Mouse (Mus musculus) lung, embryonic 15.5 days (tissue): ENCODE data around the gene Rassf8. TPM values are rescaled to one million over a fixed set of nuclear protein-coding genes. Genes with fewer than 3 reads are reported as not detected.
A peak's percentile ranks its signal among the peaks of the same experiment; 100 is the strongest.

Experiments
- ATAC-seq: fragments of 200-750 bp; cut with Nextera tagmentation; 2 replicates; pipeline ENCODE4 v1.8.0; 2017; ENCODE audit warnings: moderate number of reproducible peaks, borderline replicate concordance; ENCODE audit not compliant: low FRiP score, low TSS enrichment; ENCODE audit errors: extremely low read depth
- H3K27ac ChIP-seq: fragments of 300-500 bp; sonication (generic); 2 replicates; pipeline ENCODE4 v1.5.1; 2015; ENCODE audit warnings: moderate library complexity, mild to moderate bottlenecking, inconsistent platforms
- H3K27me3 ChIP-seq: fragments of 300-500 bp; sonication (generic); 2 replicates; pipeline ENCODE4 v1.6.1; 2015; ENCODE audit warnings: inconsistent platforms
- H3K36me3 ChIP-seq: fragments of 300-500 bp; sonication (generic); 2 replicates; pipeline ENCODE4 v1.6.1; 2015; ENCODE audit warnings: inconsistent platforms
- H3K4me1 ChIP-seq: fragments of 300-500 bp; sonication (generic); 2 replicates; pipeline ENCODE4 v1.6.1; 2015; ENCODE audit warnings: inconsistent platforms
- H3K4me2 ChIP-seq: fragments of 300-500 bp; sonication (generic); 2 replicates; pipeline ENCODE4 v1.6.1; 2015; ENCODE audit warnings: inconsistent platforms, mild to moderate bottlenecking, moderate library complexity
- H3K4me3 ChIP-seq: fragments of 300-500 bp; sonication (generic); 2 replicates; pipeline ENCODE4 v1.5.1; 2015; ENCODE audit warnings: mild to moderate bottlenecking, inconsistent platforms
- H3K9ac ChIP-seq: fragments of 300-500 bp; sonication (generic); 2 replicates; pipeline ENCODE4 v1.6.1; 2015; ENCODE audit warnings: inconsistent platforms
- H3K9me3 ChIP-seq: fragments of 300-500 bp; sonication (generic); 2 replicates; pipeline ENCODE4 v1.6.1; 2016; ENCODE audit warnings: inconsistent platforms
- WGBS: fragments of 180-500 bp; shearing (Covaris S2); methylation state at CpG from one replicate; pipeline ENCODE4 v1.1.7; 2015; 5-methylcytosine and 5-hydroxymethylcytosine counted together
- polyA plus RNA-seq: library from polyadenylated mRNA; unstranded; fragments of >200 nt; fragmentation: Nextera tagmentation; extraction: Ambion mirVana; gene quantifications from 2 replicates; pipeline ENCODE4 v1.2.1, GENCODE M21; 2015

Gene Rassf8
- polyA plus RNA-seq, 1 experiment from 2014 or later = 7.8 TPM

DNA sequence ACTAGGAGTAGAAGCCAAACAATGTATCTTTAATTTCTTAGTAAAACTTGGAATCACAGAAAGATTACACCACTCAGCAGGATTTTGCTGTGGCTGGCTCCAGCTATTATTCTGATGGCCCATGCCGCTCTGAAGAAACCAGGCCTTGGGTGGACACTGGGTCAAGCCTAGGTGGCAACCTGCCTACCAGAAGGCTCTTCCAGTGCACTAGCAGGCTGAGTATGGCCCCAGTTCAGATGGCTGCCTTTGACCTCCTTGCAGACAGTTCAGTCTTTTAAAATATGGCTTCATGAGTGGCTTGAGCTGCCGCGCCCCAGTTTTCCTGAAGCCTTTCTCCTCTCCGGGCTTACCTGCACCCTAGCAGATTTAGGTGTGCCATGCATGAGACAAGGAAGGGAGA lies 43.2 kb downstream of the Rassf8 start:
- no peak for ATAC-seq
- no peak overlapping the region for H3K27ac ChIP-seq
- H3K9ac ChIP-seq = no peak overlapping the region
- WGBS = 94% methylated on average over 4 of the region's 4 CpGs
- no peaks in the 10 kb centered on the region for H3K36me3 ChIP-seq
- no peak overlapping the region for H3K4me2 ChIP-seq
- no peak overlapping the region for H3K4me3 ChIP-seq
- H3K9me3 ChIP-seq = no peaks in the 10 kb centered on the region
- peaks cover 18% of the 10 kb centered on the region for H3K4me1 ChIP-seq
- H3K27me3 ChIP-seq = no peaks in the 10 kb centered on the region

GRCm38 (mm10) chr6:145792373-145792772 lies 45.8 kb downstream of the Rassf8 start:
- no peak for ATAC-seq
- Histone ChIP-seq H3K4me3 (no peak overlapping the region), H3K36me3 (no peaks in the 10 kb centered on the region), H3K9ac (no peak overlapping the region), H3K9me3 (no peaks in the 10 kb centered on the region), H3K27ac (peak overlapping the region; percentile 78), H3K27me3 (no peaks in the 10 kb centered on the region), H3K4me2 (no peak overlapping the region), H3K4me1 (peaks cover 40% of the 10 kb centered on the region)
- 55% methylated on average over 7 of the region's 7 CpGs for WGBS

- Histone ChIP-seq H3K4me1 (peaks cover 43% of the 10 kb centered on the region), H3K9ac (no peak overlapping the region), H3K4me2 (no peak overlapping the region), H3K9me3 (no peaks in the 10 kb centered on the region), H3K27me3 (no peaks in the 10 kb centered on the region), H3K27ac (peak overlapping the region; percentile 78), H3K4me3 (no peak overlapping the region), H3K36me3 (no peaks in the 10 kb centered on the region)
- WGBS = 15% methylated on average over 4 of the region's 4 CpGs
- peak; percentile 76 for ATAC-seq
These were observed 46.6 kb downstream of the Rassf8 start for GRCm38 (mm10) chr6:145793109-145793593.

- Histone ChIP-seq H3K4me2 (no peak overlapping the region), H3K4me3 (no peak overlapping the region), H3K27me3 (no peaks in the 10 kb centered on the region), H3K36me3 (no peaks in the 10 kb centered on the region), H3K4me1 (peaks cover 43% of the 10 kb centered on the region), H3K9me3 (no peaks in the 10 kb centered on the region), H3K9ac (no peak overlapping the region), H3K27ac (0 out of 2 replicates have a peak overlapping the region, but pooled peaks have one; percentile 36)
- 64% methylated on average over 4 of the region's 4 CpGs for WGBS
- no peak for ATAC-seq
These were observed 48.1 kb downstream of the Rassf8 start for GRCm38 (mm10) chr6:145794671-145795070.

- Histone ChIP-seq H3K4me1 (peaks cover 43% of the 10 kb centered on the region), H3K9ac (no peak overlapping the region), H3K4me3 (no peak overlapping the region), H3K36me3 (no peaks in the 10 kb centered on the region), H3K9me3 (no peaks in the 10 kb centered on the region), H3K27me3 (no peaks in the 10 kb centered on the region), H3K27ac (peak overlapping the region; percentile 71), H3K4me2 (0 out of 2 replicates have a peak overlapping the region, but pooled peaks have one; percentile 10)
- 23% methylated on average over 14 of the region's 14 CpGs for WGBS
- no peak for ATAC-seq
These were observed 49.9 kb downstream of the Rassf8 start for GRCm38 (mm10) chr6:145796191-145797023.

DNA sequence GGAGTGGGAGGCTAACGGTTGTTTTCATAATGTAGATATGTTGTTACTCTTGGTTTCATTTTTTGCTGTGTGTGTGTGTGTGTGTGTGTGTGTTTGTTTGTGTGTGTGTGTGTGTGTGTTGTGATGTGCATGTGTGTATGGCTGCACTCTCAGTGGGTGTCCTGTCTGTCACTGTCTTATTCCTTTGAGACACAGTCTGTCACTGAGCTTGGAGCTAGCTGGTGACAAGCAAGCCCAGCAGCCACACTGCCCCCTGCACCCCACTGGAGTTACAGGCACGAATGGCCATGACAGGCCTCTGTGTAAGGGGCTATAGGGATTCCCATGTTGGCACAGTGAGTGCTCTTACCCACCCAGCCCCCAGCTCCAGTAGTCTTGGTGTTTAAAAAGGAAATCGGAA lies 51.1 kb downstream of the Rassf8 start:
- Histone ChIP-seq H3K9ac (no peak overlapping the region), H3K27me3 (no peaks in the 10 kb centered on the region), H3K4me2 (no peak overlapping the region), H3K27ac (no peak overlapping the region), H3K9me3 (no peaks in the 10 kb centered on the region), H3K4me1 (peaks cover 39% of the 10 kb centered on the region), H3K36me3 (no peaks in the 10 kb centered on the region), H3K4me3 (no peak overlapping the region)
- 61% methylated on average over 3 of the region's 3 CpGs for whole genome bisulfite sequencing
- no peak for ATAC-seq

DNA sequence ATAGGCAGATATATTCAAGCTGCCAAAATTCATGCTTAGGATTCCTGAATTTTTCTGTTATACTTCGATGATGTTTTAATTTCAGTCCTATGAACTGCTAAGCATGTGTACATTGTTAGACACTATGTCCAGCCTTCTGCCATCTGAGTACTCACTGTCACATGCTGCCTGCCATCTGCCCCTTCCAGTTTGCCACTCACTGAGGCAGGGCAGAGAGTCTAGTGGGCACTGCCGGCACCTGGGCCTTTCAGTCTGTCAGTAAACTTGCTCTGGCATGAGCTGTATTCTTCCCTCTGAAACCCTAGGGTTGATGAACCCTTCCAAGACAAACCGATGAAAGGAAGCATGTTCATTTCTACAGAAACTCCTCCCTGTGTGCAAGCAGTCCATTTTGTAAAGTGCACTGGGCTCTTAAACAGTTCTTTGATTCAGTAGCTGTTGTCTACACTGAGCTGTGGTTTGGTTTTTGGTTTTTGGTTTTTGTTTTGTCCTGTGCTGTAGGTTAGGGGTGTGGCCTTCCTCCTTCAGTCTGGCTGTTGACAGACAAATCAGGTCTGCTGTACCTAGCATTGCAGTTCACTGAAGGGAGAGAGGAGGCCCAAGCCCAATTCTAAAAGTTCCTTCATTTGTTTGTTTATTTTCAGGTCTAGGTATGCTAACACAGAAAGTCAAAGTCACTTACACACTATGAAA lies 55.4 kb downstream of the Rassf8 start:
- Histone ChIP-seq H3K27me3 (no peaks in the 10 kb centered on the region), H3K36me3 (no peaks in the 10 kb centered on the region), H3K4me3 (no peak overlapping the region), H3K4me1 (peaks cover 11% of the 10 kb centered on the region), H3K4me2 (no peak overlapping the region), H3K27ac (no peak overlapping the region), H3K9ac (no peak overlapping the region), H3K9me3 (no peaks in the 10 kb centered on the region)
- no peak for ATAC-seq
- WGBS = 62% methylated on average over 3 of the region's 3 CpGs

- 76% methylated on average over 8 of the region's 8 CpGs for WGBS
- H3K4me3 ChIP-seq = no peak overlapping the region
- ATAC-seq = no peak
- H3K9ac ChIP-seq = no peak overlapping the region
- peaks cover 9% of the 10 kb centered on the region; the same call in 1 of the 2 replicates for H3K4me1 ChIP-seq
- H3K27ac ChIP-seq = no peak overlapping the region
- H3K36me3 ChIP-seq = no peaks in the 10 kb centered on the region
- no peaks in the 10 kb centered on the region for H3K27me3 ChIP-seq
- H3K4me2 ChIP-seq = no peak overlapping the region
- no peaks in the 10 kb centered on the region for H3K9me3 ChIP-seq
These were observed 56.3 kb downstream of the Rassf8 start for GRCm38 (mm10) chr6:145802881-145803280.

GRCm38 (mm10) chr6:145804276-145804675 lies 57.7 kb downstream of the Rassf8 start:
- no peak overlapping the region for H3K4me2 ChIP-seq
- H3K9ac ChIP-seq = no peak overlapping the region
- H3K27ac ChIP-seq = no peak overlapping the region
- H3K36me3 ChIP-seq = no peaks in the 10 kb centered on the region
- H3K9me3 ChIP-seq = no peaks in the 10 kb centered on the region
- no peak overlapping the region for H3K4me3 ChIP-seq
- H3K4me1 ChIP-seq = peaks cover 7% of the 10 kb centered on the region; the same call in 1 of the 2 replicates
- WGBS = 65% methylated on average over 3 of the region's 3 CpGs
- no peak for ATAC-seq
- no peaks in the 10 kb centered on the region for H3K27me3 ChIP-seq

- Histone ChIP-seq H3K27ac (no peak overlapping the region), H3K4me3 (no peak overlapping the region), H3K36me3 (0 out of 2 replicates have a peak, but pooled peaks cover 6% of the 10 kb centered on the region), H3K9me3 (no peaks in the 10 kb centered on the region), H3K9ac (no peak overlapping the region), H3K4me1 (peaks cover 6% of the 10 kb centered on the region; the same call in 1 of the 2 replicates), H3K4me2 (no peak overlapping the region), H3K27me3 (no peaks in the 10 kb centered on the region)
- no peak for ATAC-seq
- 27% methylated on average over 2 of the region's 2 CpGs for WGBS
These were observed 60.2 kb downstream of the Rassf8 start for GRCm38 (mm10) chr6:145806784-145807183.

DNA sequence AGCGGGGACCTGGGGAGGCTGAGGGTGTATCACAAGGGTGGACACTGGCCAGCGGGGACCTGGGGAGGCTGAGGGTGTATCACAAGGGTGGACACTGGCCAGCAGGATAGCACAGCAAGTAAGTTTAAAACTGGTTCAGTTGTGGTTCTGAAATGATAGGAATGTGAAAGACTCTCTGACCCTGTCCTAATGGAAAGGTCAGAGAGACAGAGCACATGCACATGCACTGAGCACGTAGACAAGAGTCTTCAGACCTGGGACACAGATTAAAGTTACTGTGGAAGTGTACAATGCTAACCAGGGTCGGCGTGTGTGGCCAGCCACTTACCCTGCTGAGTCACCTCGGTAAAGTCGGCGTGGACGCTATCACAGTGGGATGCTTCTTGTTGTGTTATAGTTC lies 61.4 kb downstream of the Rassf8 start:
- ATAC-seq = no peak
- WGBS = 77% methylated on average over 9 of the region's 9 CpGs
- Histone ChIP-seq H3K9me3 (no peaks in the 10 kb centered on the region), H3K27me3 (no peaks in the 10 kb centered on the region), H3K9ac (no peak overlapping the region), H3K4me1 (0 out of 2 replicates have a peak, but pooled peaks cover 2% of the 10 kb centered on the region), H3K27ac (no peak overlapping the region), H3K4me2 (no peak overlapping the region), H3K4me3 (no peak overlapping the region), H3K36me3 (peaks cover 6% of the 10 kb centered on the region; the same call in 1 of the 2 replicates)

- Histone ChIP-seq H3K36me3 (peaks cover 13% of the 10 kb centered on the region; the same call in 1 of the 2 replicates), H3K4me3 (no peak overlapping the region), H3K27ac (no peak overlapping the region), H3K4me2 (no peak overlapping the region), H3K4me1 (0 out of 2 replicates have a peak, but pooled peaks cover 2% of the 10 kb centered on the region), H3K27me3 (no peaks in the 10 kb centered on the region), H3K9ac (no peak overlapping the region), H3K9me3 (no peaks in the 10 kb centered on the region)
- no peak for ATAC-seq
- 74% methylated on average over 7 of the region's 7 CpGs for WGBS
These were observed 63.0 kb downstream of the Rassf8 start for GRCm38 (mm10) chr6:145809566-145809965.
